Mouse (Mus musculus) liver, adult 2 months (tissue): ENCODE measurements at regions not wholly inside any gene's neighbourhood (a gene's known extent, or its start where the extent isn't known, plus 50 kb on each side); places are given as distances from the start of the nearest gene placed in this dataset.

Source experiments
- DNase-seq: peaks from one replicate; pipeline ENCODE4 v3.0.0-alpha.2; 2011; ENCODE audit warnings: low read depth, low spot score; ENCODE audit errors: extremely low read depth
- H3K27ac ChIP-seq: fragments of 200-500 bp; replicated peaks from 2 replicates; pipeline ENCODE4 v1.5.1; 2012; ENCODE audit warnings: low read depth, mild to moderate bottlenecking, control low read depth, inconsistent platforms, low read length; ENCODE audit not compliant: insufficient read depth
- H3K27me3 ChIP-seq: fragments of 200-500 bp; 2 replicates; pipeline ENCODE4 v1.6.1; 2012; ENCODE audit warnings: mild to moderate bottlenecking, moderate library complexity, low read length, inconsistent platforms; ENCODE audit not compliant: control insufficient read depth, insufficient read depth
- H3K36me3 ChIP-seq: fragments of 200-500 bp; 2 replicates; pipeline ENCODE4 v1.6.1; 2012; ENCODE audit warnings: low read length, inconsistent platforms; ENCODE audit not compliant: control insufficient read depth, insufficient read depth
- H3K4me1 ChIP-seq: fragments of 200-500 bp; 2 replicates; pipeline ENCODE4 v1.6.1; 2011; ENCODE audit warnings: low read length; ENCODE audit not compliant: control insufficient read depth, insufficient read depth
- H3K4me3 ChIP-seq: fragments of 200-500 bp; 2 replicates; pipeline ENCODE4 v1.5.1; 2011; ENCODE audit warnings: low read depth, mild to moderate bottlenecking, control low read depth, low read length, moderate library complexity; ENCODE audit not compliant: insufficient read depth
- H3K79me2 ChIP-seq: fragments of 200-500 bp; 2 replicates; pipeline ENCODE4 v1.6.1; 2012; ENCODE audit warnings: inconsistent platforms, mild to moderate bottlenecking, low read length, moderate library complexity; ENCODE audit not compliant: control insufficient read depth, insufficient read depth
- H3K9ac ChIP-seq: fragments of 200-500 bp; 2 replicates; pipeline ENCODE4 v1.6.1; 2012; ENCODE audit warnings: low read depth, mild to moderate bottlenecking, control low read depth, inconsistent platforms, low read length
- CTCF ChIP-seq: fragments of 200-500 bp; IDR thresholded peaks from 2 replicates; pipeline ENCODE4 v1.5.1; 2011; ENCODE audit warnings: low read depth, low read length, control low read depth
- POLR2A ChIP-seq: fragments of 200-500 bp; IDR thresholded peaks from 2 replicates; pipeline ENCODE4 v1.6.1; 2011; ENCODE audit warnings: low read length, control low read depth; ENCODE audit not compliant: insufficient read depth; ENCODE audit errors: extremely low read depth
- WGBS: fragments of 180-500 bp; shearing (Covaris S2); methylation state at CpG from one replicate; pipeline ENCODE4 v1.1.7; 2018; 5-methylcytosine and 5-hydroxymethylcytosine counted together

GRCm38 (mm10) chr2:75479546-75479945, 179.5 kb upstream of the Hnrnpa3 start:
- DNase-seq, result no peak
- no peak overlapping the region for H3K9ac ChIP-seq
- no peak overlapping the region for H3K4me3 ChIP-seq
- TF ChIP-seq POLR2A (no peak), CTCF (no peak)
- no peaks in the 10 kb centered on the region for H3K79me2 ChIP-seq
- WGBS, result 90% methylated on average over 5 of the region's 5 CpGs
- no peaks in the 10 kb centered on the region for H3K36me3 ChIP-seq
- H3K27ac ChIP-seq, result no peak overlapping the region
- H3K27me3 ChIP-seq, result no peaks in the 10 kb centered on the region
- H3K4me1 ChIP-seq, result no peaks in the 10 kb centered on the region

DNA sequence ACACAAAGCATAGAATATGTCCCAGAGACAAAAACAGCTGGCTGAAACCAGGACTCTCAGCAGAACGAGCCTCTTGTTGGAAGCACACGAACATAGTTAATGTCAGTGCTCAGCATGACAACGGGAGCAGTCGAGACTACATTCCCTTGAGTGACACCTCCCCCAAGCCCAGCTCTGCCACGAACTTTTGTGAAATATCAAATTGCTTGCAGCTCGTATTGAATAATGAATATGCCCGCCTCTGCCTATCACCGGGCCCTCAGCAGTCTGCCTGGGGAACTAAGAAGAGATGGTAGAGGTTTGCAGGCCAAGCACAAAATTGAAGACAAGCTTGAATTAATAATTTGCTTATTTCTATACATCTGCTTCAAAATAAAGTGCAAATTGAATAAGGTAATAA, 177.2 kb upstream of the Hnrnpa3 start:
- H3K36me3 ChIP-seq, result no peaks in the 10 kb centered on the region
- H3K4me3 ChIP-seq, result no peak overlapping the region
- no peak overlapping the region for H3K9ac ChIP-seq
- TF ChIP-seq CTCF, result no peak
- H3K27me3 ChIP-seq, result no peaks in the 10 kb centered on the region
- 81% methylated on average over 8 of the region's 8 CpGs for WGBS
- no peaks in the 10 kb centered on the region for H3K79me2 ChIP-seq
- no peaks in the 10 kb centered on the region for H3K4me1 ChIP-seq
- no peak overlapping the region for H3K27ac ChIP-seq
- no peak for DNase-seq

GRCm38 (mm10) chr2:75482484-75482883, 176.6 kb upstream of the Hnrnpa3 start:
- no peaks in the 10 kb centered on the region for H3K27me3 ChIP-seq
- H3K4me1 ChIP-seq, result no peaks in the 10 kb centered on the region
- 61% methylated on average over 2 of the region's 2 CpGs for WGBS
- H3K9ac ChIP-seq, result no peak overlapping the region
- no peak overlapping the region for H3K27ac ChIP-seq
- H3K4me3 ChIP-seq, result no peak overlapping the region
- no peak for DNase-seq
- H3K36me3 ChIP-seq, result no peaks in the 10 kb centered on the region
- no peaks in the 10 kb centered on the region for H3K79me2 ChIP-seq
- no peak for TF ChIP-seq POLR2A
- TF ChIP-seq CTCF, result no peak

GRCm38 (mm10) chr2:75484951-75485350, 174.1 kb upstream of the Hnrnpa3 start:
- Histone ChIP-seq H3K36me3 (no peaks in the 10 kb centered on the region), H3K4me3 (no peak overlapping the region), H3K9ac (no peak overlapping the region), H3K79me2 (no peaks in the 10 kb centered on the region), H3K4me1 (no peaks in the 10 kb centered on the region), H3K27ac (no peak overlapping the region), H3K27me3 (no peaks in the 10 kb centered on the region)
- TF ChIP-seq CTCF (no peak), POLR2A (no peak)
- WGBS, result 59% methylated on average over 10 of the region's 10 CpGs
- DNase-seq, result no peak

DNA sequence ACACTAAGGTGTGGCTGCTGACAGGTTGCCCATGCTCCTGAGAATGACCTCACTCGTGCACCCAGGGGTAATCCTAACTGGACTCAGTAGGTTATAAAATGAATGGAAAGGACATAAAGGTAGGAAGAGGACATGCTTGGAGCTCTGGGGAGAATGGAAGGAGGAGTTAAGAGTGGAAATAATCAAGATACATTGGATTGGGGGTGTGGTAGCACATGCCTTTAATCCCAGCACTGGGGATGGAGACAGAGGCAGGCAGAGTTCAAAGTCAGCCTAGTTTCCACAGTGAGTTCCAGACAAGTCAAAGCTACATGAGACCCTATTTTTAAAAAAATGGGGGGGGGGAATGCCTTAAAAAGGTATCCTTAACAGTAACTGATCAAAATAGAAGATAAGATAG, 167.9 kb upstream of the Hnrnpa3 start:
- Histone ChIP-seq H3K27me3 (no peaks in the 10 kb centered on the region), H3K4me3 (no peak overlapping the region), H3K27ac (no peak overlapping the region), H3K4me1 (no peaks in the 10 kb centered on the region), H3K79me2 (no peaks in the 10 kb centered on the region), H3K36me3 (no peaks in the 10 kb centered on the region), H3K9ac (no peak overlapping the region)
- 84% methylated on average over 1 of the region's 1 CpGs for WGBS
- TF ChIP-seq CTCF (no peak), POLR2A (no peak)
- no peak for DNase-seq

DNA sequence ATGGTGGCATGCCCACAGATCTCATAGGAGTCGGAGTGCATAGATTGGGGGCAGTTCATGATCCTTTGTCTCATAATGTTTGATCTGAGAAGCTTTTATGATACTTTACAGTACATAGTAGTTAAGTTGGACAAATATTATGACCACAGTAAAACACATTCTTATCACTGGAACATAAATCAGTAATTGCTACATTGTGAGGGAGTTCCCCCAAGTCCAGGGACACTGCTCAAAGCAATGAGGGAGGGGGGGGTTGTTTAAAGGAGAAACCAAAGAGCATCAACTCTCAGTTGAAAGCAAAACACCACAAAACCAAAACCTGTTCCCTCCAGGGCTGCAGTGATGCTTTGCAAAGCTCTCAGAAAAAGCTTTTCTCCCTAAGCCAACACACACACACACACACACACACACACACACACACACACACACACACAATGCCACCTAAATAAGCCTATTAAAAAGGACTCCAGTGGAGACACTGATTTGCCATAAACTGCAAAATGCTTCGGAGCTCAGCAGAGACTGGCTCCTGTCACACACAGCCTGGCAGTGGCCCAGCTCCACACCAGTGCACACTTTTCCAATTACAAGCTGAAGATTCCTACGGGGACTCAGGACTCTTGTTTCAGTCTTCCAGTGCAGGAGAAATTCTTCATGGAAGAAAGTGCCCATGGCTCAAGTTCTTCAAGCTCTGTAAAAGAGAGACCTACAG, 167.1 kb upstream of the Hnrnpa3 start:
- TF ChIP-seq CTCF, result no peak
- TF ChIP-seq POLR2A, result no peak
- Histone ChIP-seq H3K36me3 (no peaks in the 10 kb centered on the region), H3K4me3 (no peak overlapping the region), H3K9ac (no peak overlapping the region), H3K4me1 (no peaks in the 10 kb centered on the region), H3K27me3 (no peaks in the 10 kb centered on the region), H3K27ac (0 out of 2 replicates have a peak overlapping the region, but pooled peaks have one; percentile 29), H3K79me2 (no peaks in the 10 kb centered on the region)
- DNase-seq, result no peak
- WGBS, result 80% methylated on average over 3 of the region's 3 CpGs
